Mouse (Mus musculus) liver, embryonic 11.5 days (tissue): ENCODE results near the gene Rnf38. TPM values are rescaled to one million over a fixed set of nuclear protein-coding genes. Genes with fewer than 3 reads are reported as not detected.

Source experiments
- ATAC-seq: fragments of 200-750 bp; cut with Nextera tagmentation; replicated peaks from 2 replicates; pipeline ENCODE4 v1.8.0; 2017; ENCODE audit warnings: moderate number of reproducible peaks, mild to moderate bottlenecking, moderate TSS enrichment, moderate library complexity; ENCODE audit not compliant: low FRiP score
- DNase-seq: peaks from one replicate; pipeline ENCODE4 v3.0.0-alpha.2; 2017; ENCODE audit warnings: low spot score
- H3K27ac ChIP-seq: fragments of 300-500 bp; sonication (generic); 2 replicates; pipeline ENCODE4 v1.5.1; 2014; ENCODE audit warnings: mild to moderate bottlenecking, low read depth, low read length, control low read depth
- H3K27me3 ChIP-seq: fragments of 300-500 bp; sonication (generic); replicated peaks from 2 replicates; pipeline ENCODE4 v1.6.1; 2014; ENCODE audit warnings: low read length, mixed read lengths; ENCODE audit not compliant: control insufficient read depth, insufficient read depth
- H3K36me3 ChIP-seq: fragments of 300-500 bp; sonication (generic); 2 replicates; pipeline ENCODE4 v1.6.1; 2014; ENCODE audit warnings: mild to moderate bottlenecking, low read length, moderate library complexity, mixed read lengths; ENCODE audit not compliant: control insufficient read depth, insufficient read depth
- H3K4me1 ChIP-seq: fragments of 300-500 bp; sonication (generic); replicated peaks from 2 replicates; pipeline ENCODE4 v1.6.1; 2014; ENCODE audit warnings: low read length, mixed read lengths; ENCODE audit not compliant: control insufficient read depth, insufficient read depth
- H3K4me2 ChIP-seq: fragments of 300-500 bp; sonication (generic); 2 replicates; pipeline ENCODE4 v1.6.1; 2014; ENCODE audit warnings: mild to moderate bottlenecking, control low read depth, moderate library complexity
- H3K4me3 ChIP-seq: fragments of 300-500 bp; sonication (generic); 2 replicates; pipeline ENCODE4 v1.5.1; 2014; ENCODE audit warnings: low read depth, low read length, control low read depth
- H3K9ac ChIP-seq: fragments of 300-500 bp; sonication (generic); 2 replicates; pipeline ENCODE4 v1.6.1; 2014; ENCODE audit warnings: low read depth, low read length, control low read depth
- H3K9me3 ChIP-seq: fragments of 300-500 bp; sonication (generic); 2 replicates; pipeline ENCODE4 v1.6.1; 2016; ENCODE audit warnings: low read length, inconsistent platforms, mixed read lengths; ENCODE audit not compliant: control insufficient read depth
- WGBS: fragments of 180-500 bp; shearing (Covaris S2); extraction: QIAGEN DNeasy Blood & Tissue Kit; methylation state at CpG from one replicate; pipeline ENCODE4 v1.1.7; 2014; 5-methylcytosine and 5-hydroxymethylcytosine counted together
- polyA plus RNA-seq: library from polyadenylated mRNA; unstranded; fragments of >200 nt; fragmentation: Nextera tagmentation; extraction: Ambion mirVana; gene quantifications from 2 replicates; pipeline ENCODE4 v1.2.1, GENCODE M21; 2014

The Rnf38 gene
- polyA plus RNA-seq, 1 experiment from 2014 or later: 20.2 TPM

GRCm38 (mm10) chr4:44253191-44253590 is 19.6 kb upstream of the Rnf38 start:
- H3K4me3 ChIP-seq: no peak overlapping the region
- H3K4me2 ChIP-seq: peak overlapping the region; percentile 51
- H3K36me3 ChIP-seq: no peaks in the 10 kb centered on the region
- no peak for DNase-seq
- no peaks in the 10 kb centered on the region; the same call in none of the 2 replicates for H3K4me1 ChIP-seq
- no peak; the same call in 1 of the 2 replicates for ATAC-seq
- no peaks in the 10 kb centered on the region for H3K9me3 ChIP-seq
- H3K27ac ChIP-seq: no peak overlapping the region
- H3K27me3 ChIP-seq: no peaks in the 10 kb centered on the region; the same call in 1 of the 2 replicates
- WGBS: 8% methylated on average over 6 of the region's 6 CpGs
- no peak overlapping the region for H3K9ac ChIP-seq

GRCm38 (mm10) chr4:44251966-44252916 is 18.7 kb upstream of the Rnf38 start:
- H3K4me3 ChIP-seq: no peak overlapping the region
- no peaks in the 10 kb centered on the region for H3K36me3 ChIP-seq
- no peak overlapping the region for H3K9ac ChIP-seq
- H3K27me3 ChIP-seq: peaks cover 4% of the 10 kb centered on the region
- H3K27ac ChIP-seq: no peak overlapping the region
- peaks cover 5% of the 10 kb centered on the region for H3K4me1 ChIP-seq
- H3K4me2 ChIP-seq: peak overlapping the region; percentile 51
- no peaks in the 10 kb centered on the region for H3K9me3 ChIP-seq
- ATAC-seq (no peak), DNase-seq (no peak)
- WGBS: 11% methylated on average over 13 of the region's 13 CpGs

- Histone ChIP-seq H3K4me3 (no peak overlapping the region), H3K27ac (no peak overlapping the region), H3K27me3 (peaks cover 4% of the 10 kb centered on the region), H3K9me3 (no peaks in the 10 kb centered on the region), H3K4me2 (no peak overlapping the region), H3K36me3 (no peaks in the 10 kb centered on the region), H3K9ac (no peak overlapping the region), H3K4me1 (peaks cover 5% of the 10 kb centered on the region)
- no peak for ATAC-seq
- WGBS: 62% methylated on average over 5 of the region's 5 CpGs
- no peak for DNase-seq
Observed at GRCm38 (mm10) chr4:44251521-44251920, 17.9 kb upstream of the Rnf38 start.

- Histone ChIP-seq H3K4me1 (peaks cover 5% of the 10 kb centered on the region), H3K27me3 (peaks cover 4% of the 10 kb centered on the region), H3K27ac (no peak overlapping the region), H3K9me3 (no peaks in the 10 kb centered on the region), H3K9ac (no peak overlapping the region), H3K4me3 (0 out of 2 replicates have a peak overlapping the region, but pooled peaks have one; percentile 4), H3K4me2 (peak overlapping the region; percentile 43), H3K36me3 (no peaks in the 10 kb centered on the region)
- ATAC-seq (peak; percentile 66; the same call in 1 of the 2 replicates), DNase-seq (no peak)
- 3% methylated on average over 10 of the region's 10 CpGs for WGBS
Observed at GRCm38 (mm10) chr4:44249705-44250104, 16.1 kb upstream of the Rnf38 start.

GRCm38 (mm10) chr4:44247051-44247939 is 13.7 kb upstream of the Rnf38 start:
- H3K9me3 ChIP-seq: no peaks in the 10 kb centered on the region
- no peak for DNase-seq
- H3K36me3 ChIP-seq: no peaks in the 10 kb centered on the region
- no peak overlapping the region; the same call in 1 of the 2 replicates for H3K27ac ChIP-seq
- H3K4me2 ChIP-seq: peak overlapping the region; percentile 39
- 27% methylated on average over 18 of the region's 18 CpGs for WGBS
- H3K27me3 ChIP-seq: peaks cover 4% of the 10 kb centered on the region
- peak; percentile 43; the same call in 1 of the 2 replicates for ATAC-seq
- H3K4me1 ChIP-seq: peaks cover 5% of the 10 kb centered on the region
- H3K9ac ChIP-seq: no peak overlapping the region
- H3K4me3 ChIP-seq: no peak overlapping the region

GRCm38 (mm10) chr4:44246285-44246684 is 12.7 kb upstream of the Rnf38 start:
- no peaks in the 10 kb centered on the region for H3K9me3 ChIP-seq
- H3K27ac ChIP-seq: no peak overlapping the region
- no peak overlapping the region for H3K4me2 ChIP-seq
- H3K36me3 ChIP-seq: no peaks in the 10 kb centered on the region
- ATAC-seq (no peak), DNase-seq (no peak)
- H3K9ac ChIP-seq: no peak overlapping the region
- no peak overlapping the region for H3K4me3 ChIP-seq
- 75% methylated on average over 4 of the region's 4 CpGs for WGBS
- peaks cover 5% of the 10 kb centered on the region for H3K4me1 ChIP-seq
- peaks cover 4% of the 10 kb centered on the region; the same call in 1 of the 2 replicates for H3K27me3 ChIP-seq

- Histone ChIP-seq H3K27me3 (no peaks in the 10 kb centered on the region), H3K9me3 (no peaks in the 10 kb centered on the region), H3K4me3 (no peak overlapping the region), H3K4me2 (no peak overlapping the region), H3K9ac (no peak overlapping the region), H3K36me3 (no peaks in the 10 kb centered on the region), H3K4me1 (no peaks in the 10 kb centered on the region), H3K27ac (no peak overlapping the region)
- DNase-seq (no peak), ATAC-seq (no peak)
- 70% methylated on average over 4 of the region's 4 CpGs for WGBS
Observed at GRCm38 (mm10) chr4:44241638-44242037, 8.0 kb upstream of the Rnf38 start.

- WGBS: 67% methylated on average over 2 of the region's 2 CpGs
Observed at GRCm38 (mm10) chr4:44235946-44236345, 2.4 kb upstream of the Rnf38 start.

More at GRCm38 (mm10) chr4:44235946-44236345, 2.4 kb upstream of the Rnf38 start:
- no peaks in the 10 kb centered on the region for H3K9me3 ChIP-seq
- H3K36me3 ChIP-seq: no peaks in the 10 kb centered on the region
- H3K4me2 ChIP-seq: no peak overlapping the region
- no peaks in the 10 kb centered on the region for H3K27me3 ChIP-seq
- peaks cover 18% of the 10 kb centered on the region; the same call in 1 of the 2 replicates for H3K4me1 ChIP-seq
- no peak overlapping the region for H3K27ac ChIP-seq
- ATAC-seq (no peak), DNase-seq (no peak)
- H3K4me3 ChIP-seq: no peak overlapping the region
- H3K9ac ChIP-seq: no peak overlapping the region
